In genomic region chr12:52637506-52638249, GRCm38 (mm10) we compare ENCODE assay signal across 9 mouse cellular contexts.
A peak's percentile ranks its signal among the peaks of the same experiment; 100 is the strongest.
DNase-seq lines count a peak whose midpoint lies in the region; ATAC-seq lines count a peak whose summit lies in the region.
"Had no signal": no experiment of that assay in that cellular context is flagged by ENCODE, and none has a peak within 500 bp of the region (broad histone marks: within the 10 kb centered on the region; RNA-seq: fewer than 3 reads in every experiment).

No protein-coding gene starts in this region.

- peaks cover 24% of the 10 kb centered on the region for H3K4me1 ChIP-seq in megakaryocyte, embryonic 14.5 days
- peaks cover 6% of the 10 kb centered on the region; the same call in 1 of the 2 replicates for H3K4me1 ChIP-seq in stomach, embryonic 15.5 days
- H3K4me1 ChIP-seq: neural tube, embryonic 12.5 days had no signal

- H3K27me3 ChIP-seq in megakaryocyte, embryonic 14.5 days (replicated peaks) = no peaks in the 10 kb centered on the region
- H3K27me3 ChIP-seq in stomach, embryonic 15.5 days (replicated peaks) = no peaks in the 10 kb centered on the region
- H3K27me3 ChIP-seq: neural tube, embryonic 12.5 days had no signal

- no peaks in the 10 kb centered on the region for H3K9me3 ChIP-seq in megakaryocyte, embryonic 14.5 days
- no peaks in the 10 kb centered on the region for H3K9me3 ChIP-seq in stomach, embryonic 15.5 days
- H3K9me3 ChIP-seq: neural tube, embryonic 12.5 days had no signal

- no peak overlapping the region for H3K9ac ChIP-seq in stomach, embryonic 15.5 days
- H3K9ac ChIP-seq: neural tube, embryonic 12.5 days had no signal

- peak overlapping the region; percentile 51 for H3K27ac ChIP-seq in stomach, embryonic 15.5 days
- H3K27ac ChIP-seq: neural tube, embryonic 12.5 days had no signal

- no peak for ATAC-seq in stomach, embryonic 15.5 days (ENCODE audit: insufficient read depth, low FRiP score, low read depth)

- 49% methylated on average over 14 of the region's 14 CpGs for WGBS in stomach, embryonic 15.5 days

- peak overlapping the region; percentile 84 for H3K4me3 ChIP-seq in megakaryocyte, embryonic 14.5 days (replicated peaks)
- H3K4me3 ChIP-seq in stomach, embryonic 15.5 days (replicated peaks) = no peak overlapping the region
- H3K4me3 ChIP-seq: neural tube, embryonic 12.5 days had no signal

- no peak overlapping the region for H3K4me2 ChIP-seq in stomach, embryonic 15.5 days
- H3K4me2 ChIP-seq: neural tube, embryonic 12.5 days had no signal

- peak; percentile 10 to 30 for DNase-seq in urinary bladder, postnatal 36 days (ENCODE audit: low spot score in 2 of 2)
- no peak for DNase-seq in urinary bladder, adult 2 months (ENCODE audit: low spot score)
- DNase-seq in cerebellum, postnatal 25 days = peak; percentile 47 to 68
- peak; percentile 39 to 66 for DNase-seq in frontal cortex, postnatal 36 days (ENCODE audit: low spot score in 2 of 2)
- peak; percentile 63 for DNase-seq in induced T-regulatory cell, adult 2 months (ENCODE audit: low read depth)
- DNase-seq in layer of hippocampus, postnatal 36 days = peak; percentile 31 to 39

- no peaks in the 10 kb centered on the region for H3K36me3 ChIP-seq in megakaryocyte, embryonic 14.5 days (replicated peaks; ENCODE audit: low read length)
- no peaks in the 10 kb centered on the region for H3K36me3 ChIP-seq in stomach, embryonic 15.5 days
- H3K36me3 ChIP-seq: neural tube, embryonic 12.5 days had no signal
